22 mouse cellular contexts compared by ENCODE assay signal in the genomic region with DNA sequence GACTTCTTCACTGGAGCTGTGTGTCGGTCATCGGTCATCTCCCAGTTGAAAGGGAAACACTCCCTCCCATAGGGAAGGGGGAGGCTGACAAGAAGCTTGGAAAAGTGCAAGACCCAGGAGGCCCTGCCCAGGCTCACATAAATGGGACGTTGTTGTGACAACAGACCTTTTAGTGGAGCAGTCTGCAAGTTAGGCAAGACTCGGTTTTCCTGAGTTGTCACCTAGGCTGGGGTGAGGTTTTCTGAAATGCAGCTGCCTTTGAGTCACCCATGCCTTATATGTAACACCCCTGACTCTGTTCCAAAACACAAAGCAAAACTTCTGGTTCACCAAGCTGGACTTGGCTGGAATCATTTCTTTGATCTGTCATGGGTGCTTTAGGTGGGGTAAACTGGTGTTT. TPM values are rescaled to one million over a fixed set of nuclear protein-coding genes. Genes with fewer than 3 reads are reported as not detected.
A peak's percentile ranks its signal among the peaks of the same experiment; 100 is the strongest.
DNase-seq lines count a peak whose midpoint lies in the region; ATAC-seq lines count a peak whose summit lies in the region.
"Had no signal": no experiment of that assay in that cellular context is flagged by ENCODE, and none has a peak within 500 bp of the region (broad histone marks: within the 10 kb centered on the region; RNA-seq: fewer than 3 reads in every experiment).

No protein-coding gene starts in this region.

- H3K27me3 ChIP-seq in kidney, embryonic 16.5 days (ENCODE audit: insufficient read depth, low read length) = no peaks in the 10 kb centered on the region
- 0 out of 2 replicates have a peak, but pooled peaks cover 5% of the 10 kb centered on the region for H3K27me3 ChIP-seq in forebrain, embryonic 12.5 days
- H3K27me3 ChIP-seq: embryonic facial prominence, embryonic 13.5 days; heart, embryonic 13.5 days; hindbrain, embryonic 15.5 days; intestine, embryonic 15.5 days; midbrain, embryonic 13.5 days; neural tube, embryonic 13.5 days had no signal

- 42% methylated on average over 4 of the region's 4 CpGs for WGBS in kidney, embryonic 16.5 days
- WGBS in forebrain, embryonic 12.5 days = 83% methylated on average over 4 of the region's 4 CpGs

- no peak for DNase-seq in kidney, adult 18-20 months
- DNase-seq in 3T3-L1 (ENCODE audit: low read depth, low spot score) = peak; percentile 61
- DNase-seq in Muller cell, postnatal 12 days (ENCODE audit: inconsistent ontology term) = peak; percentile 46
- peak; percentile 15 for DNase-seq in lung, postnatal 10 days
- DNase-seq in left cerebral cortex, adult 8-10 months (ENCODE audit: low spot score in 2 of 2) = no peak
- DNase-seq in left cerebral cortex, adult 18-20 months (ENCODE audit: low spot score in 2 of 2) = no peak
- DNase-seq: cerebellum, postnatal 10 days; forebrain, postnatal 0 days; heart, postnatal 4 days; spleen, adult 18-20 months; thymus, adult 18-20 months; thymus, postnatal 4 days had no signal

- peak overlapping the region; percentile 11 for H3K27ac ChIP-seq in kidney, embryonic 16.5 days (ENCODE audit: low read length)
- H3K27ac ChIP-seq in forebrain, embryonic 12.5 days = no peak overlapping the region
- H3K27ac ChIP-seq: embryonic facial prominence, embryonic 13.5 days; heart, embryonic 13.5 days; hindbrain, embryonic 15.5 days; intestine, embryonic 15.5 days; liver, embryonic 14.5 days; midbrain, embryonic 13.5 days; neural tube, embryonic 13.5 days had no signal

- no peak overlapping the region for H3K4me2 ChIP-seq in kidney, embryonic 16.5 days (replicated peaks; ENCODE audit: low read depth, low read length)
- H3K4me2 ChIP-seq in forebrain, embryonic 12.5 days = no peak overlapping the region
- H3K4me2 ChIP-seq: embryonic facial prominence, embryonic 13.5 days; heart, embryonic 13.5 days; hindbrain, embryonic 15.5 days; intestine, embryonic 15.5 days; midbrain, embryonic 13.5 days; neural tube, embryonic 13.5 days had no signal

- H3K9me3 ChIP-seq in kidney, embryonic 16.5 days (ENCODE audit: low read length) = no peaks in the 10 kb centered on the region
- H3K9me3 ChIP-seq in forebrain, embryonic 12.5 days = no peaks in the 10 kb centered on the region
- H3K9me3 ChIP-seq: embryonic facial prominence, embryonic 13.5 days; G1E; heart, embryonic 13.5 days; hindbrain, embryonic 15.5 days; intestine, embryonic 15.5 days; midbrain, embryonic 13.5 days; neural tube, embryonic 13.5 days had no signal

- peak; percentile 36; the same call in 1 of the 2 replicates for ATAC-seq in kidney, embryonic 16.5 days (ENCODE audit: low FRiP score, low TSS enrichment)
- ATAC-seq in forebrain, embryonic 12.5 days (ENCODE audit: low FRiP score) = no peak
- ATAC-seq: forebrain, postnatal 0 days; intestine, embryonic 15.5 days; midbrain, embryonic 13.5 days had no signal

- H3K36me3 ChIP-seq in kidney, embryonic 16.5 days (ENCODE audit: insufficient read depth, low read length) = no peaks in the 10 kb centered on the region
- no peaks in the 10 kb centered on the region for H3K36me3 ChIP-seq in forebrain, embryonic 12.5 days (replicated peaks)
- H3K36me3 ChIP-seq: embryonic facial prominence, embryonic 13.5 days; hindbrain, embryonic 15.5 days; intestine, embryonic 15.5 days; midbrain, embryonic 13.5 days; neural tube, embryonic 13.5 days had no signal

- no peak overlapping the region for H3K4me3 ChIP-seq in kidney, embryonic 16.5 days (ENCODE audit: low read length)
- H3K4me3 ChIP-seq in forebrain, embryonic 12.5 days (replicated peaks) = no peak overlapping the region
- H3K4me3 ChIP-seq: embryonic facial prominence, embryonic 13.5 days; heart, embryonic 13.5 days; hindbrain, embryonic 15.5 days; intestine, embryonic 15.5 days; midbrain, embryonic 13.5 days; neural tube, embryonic 13.5 days had no signal

- peaks cover 27% of the 10 kb centered on the region for H3K4me1 ChIP-seq in kidney, embryonic 16.5 days (ENCODE audit: insufficient read depth, low read length)
- H3K4me1 ChIP-seq in forebrain, embryonic 12.5 days = 0 out of 2 replicates have a peak, but pooled peaks cover 4% of the 10 kb centered on the region
- H3K4me1 ChIP-seq: hindbrain, embryonic 15.5 days; midbrain, embryonic 13.5 days; neural tube, embryonic 13.5 days had no signal

- no peak overlapping the region for H3K9ac ChIP-seq in kidney, embryonic 16.5 days (replicated peaks; ENCODE audit: low read length)
- no peak overlapping the region for H3K9ac ChIP-seq in forebrain, embryonic 12.5 days
- H3K9ac ChIP-seq: embryonic facial prominence, embryonic 13.5 days; forebrain, postnatal 0 days; heart, embryonic 13.5 days; hindbrain, embryonic 15.5 days; intestine, embryonic 15.5 days; liver, embryonic 14.5 days; midbrain, embryonic 13.5 days; neural tube, embryonic 13.5 days had no signal

RNA-seq across cellular contexts. Expression of a gene that starts 39.1 kb away (rescaled TPM):
- 9.1 and 11.5 TPM in 2 replicates for polyA plus RNA-seq in kidney, embryonic 16.5 days (2015; fragmentation: Nextera tagmentation; extraction: Ambion mirVana)
- 10 to 100 TPM in 1 of 4 experiments, 1 to 10 TPM in 3; 7.8 to 11.2 (median 9.8) TPM for total RNA-seq in left cerebral cortex, adult 8-10 months (2022)
- 1 to 10 TPM; 6.1 to 7.3 TPM for total RNA-seq in left cerebral cortex, adult 18-20 months (2021)
- polyA plus RNA-seq in forebrain, embryonic 12.5 days (2016; fragmentation: Nextera tagmentation; extraction: Ambion mirVana) = 1.3 and 1.9 TPM in 2 replicates

Comparison
In these comparisons a context has a peak if more than half of its experiments do, and no peak if none do; other contexts are left out.
1. DNase-seq: peak in 3T3-L1 (single experiment), Muller cell, postnatal 12 days (single experiment) and lung, postnatal 10 days (single experiment); none in kidney, adult 18-20 months (single experiment), left cerebral cortex, adult 8-10 months (0 of 2) and left cerebral cortex, adult 18-20 months (0 of 2).